Mouse (Mus musculus) gastrocnemius, postnatal 14 days (tissue): Measurements from ENCODE around the gene Lpcat1. TPM values are rescaled to one million over a fixed set of nuclear protein-coding genes. Genes with fewer than 3 reads are reported as not detected.

Experiments used
- DNase-seq: peaks from one replicate; pipeline ENCODE4 v3.0.0; 2021; ENCODE audit warnings: mixed read lengths
- intact Hi-C: fragments of 180-260 bp; cut with DNase I; formaldehyde crosslinking; loops from one replicate; pipeline ENCODE4 v1.15.1; 2025; ENCODE audit warnings: low total_unique reads
- total RNA-seq, 2 experiments: library from RNA; stranded (reverse); gene quantifications; 2 replicates each; pipeline ENCODE4 v1.2.3; 2021

Gene Lpcat1
- total RNA-seq, 2 experiments from 2014 or later: 6.0 to 7.5 TPM

DNA sequence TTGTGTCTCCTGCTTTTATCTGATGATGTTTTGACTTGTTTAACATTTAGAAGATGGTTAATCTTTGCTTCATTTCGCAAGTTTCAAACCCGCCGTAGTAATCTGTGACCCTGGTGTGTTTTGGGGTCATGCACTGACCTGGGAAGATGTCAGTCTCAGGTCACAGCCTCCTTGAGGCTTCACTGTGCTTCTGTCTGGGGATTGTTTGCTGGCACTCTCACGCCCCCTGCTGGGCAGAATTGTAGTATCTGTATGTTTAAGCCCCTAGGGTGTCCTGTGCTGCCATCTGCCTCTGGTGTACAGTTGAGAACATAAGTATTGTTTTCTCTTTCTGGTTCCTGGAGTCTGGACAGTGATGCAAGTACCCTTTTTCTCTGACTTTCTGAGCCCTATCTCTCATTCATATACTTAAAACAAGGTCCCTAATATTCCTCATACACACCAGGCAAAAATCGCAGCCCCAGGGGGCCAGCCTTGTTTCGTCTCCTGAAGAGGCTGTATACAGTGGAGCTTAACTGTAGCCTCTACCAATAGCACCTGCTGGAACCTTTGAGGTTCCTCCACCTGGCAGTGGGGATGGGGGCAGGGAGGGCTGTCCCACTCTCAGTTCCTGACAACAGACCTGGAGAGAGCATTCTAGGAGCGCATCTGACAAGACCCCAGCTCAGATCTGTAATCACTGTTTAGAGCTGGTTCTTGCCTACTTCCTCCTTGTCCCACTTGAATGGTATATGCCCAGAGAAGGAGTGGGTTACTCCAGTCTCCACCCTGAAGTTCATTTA is 38.9 kb downstream of the Lpcat1 start:
- intact Hi-C loops: loop anchor here (2.0 kb wide), 1 partner anchor 79 kb away; no protein-coding TSS in a partner anchor
- DNase-seq: peak; percentile 70

DNA sequence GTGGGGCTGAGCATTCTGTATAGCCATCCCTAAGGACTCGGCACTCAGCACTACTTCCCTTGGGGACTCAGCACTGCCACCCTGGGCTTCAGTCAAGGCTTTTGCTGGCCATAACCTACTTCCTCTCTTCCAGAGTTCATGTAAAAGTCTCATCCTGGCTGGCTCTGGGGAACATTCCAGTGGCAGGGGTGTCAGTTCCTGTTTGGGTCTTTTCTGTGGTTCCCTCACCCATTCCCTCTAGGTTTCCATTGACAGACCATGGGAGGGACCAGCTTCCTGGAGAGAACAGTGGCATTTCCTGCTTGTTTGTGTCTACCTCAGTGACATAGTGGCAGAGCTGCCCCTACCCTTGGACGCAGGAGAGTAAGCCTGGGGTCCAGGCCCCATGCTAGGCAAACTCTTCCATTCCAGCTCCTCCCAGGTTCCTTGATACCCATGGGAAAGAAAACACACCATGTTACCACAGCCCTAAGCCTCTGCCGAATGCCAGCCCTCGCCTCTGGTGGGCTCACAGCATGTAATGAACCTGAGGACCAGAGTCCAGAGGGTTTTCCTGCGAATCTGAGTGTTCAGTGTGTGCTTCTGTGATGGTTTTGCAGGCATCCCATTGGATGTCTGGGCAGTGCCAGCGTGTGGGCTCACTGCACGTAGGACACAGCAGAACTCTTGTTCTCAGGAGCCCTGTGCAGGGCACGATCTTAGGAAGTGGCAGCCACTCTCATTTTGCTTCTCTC is 42.0 kb downstream of the Lpcat1 start:
- intact Hi-C loops: no loop called here
- DNase-seq: no peak

- intact Hi-C loops: loop anchor here (5.0 kb wide), 2 partner anchors 112 to 182 kb away; no protein-coding TSS in a partner anchor
- DNase-seq: no peak
Measured at GRCm38 (mm10) chr13:73509869-73510268, 42.9 kb downstream of the Lpcat1 start.

GRCm38 (mm10) chr13:73512776-73513673 is 46.0 kb downstream of the Lpcat1 start:
- intact Hi-C loops: loop anchor here (5.0 kb wide), 2 partner anchors 109 to 179 kb away; no protein-coding TSS in a partner anchor
- peak; percentile 63 for DNase-seq

DNA sequence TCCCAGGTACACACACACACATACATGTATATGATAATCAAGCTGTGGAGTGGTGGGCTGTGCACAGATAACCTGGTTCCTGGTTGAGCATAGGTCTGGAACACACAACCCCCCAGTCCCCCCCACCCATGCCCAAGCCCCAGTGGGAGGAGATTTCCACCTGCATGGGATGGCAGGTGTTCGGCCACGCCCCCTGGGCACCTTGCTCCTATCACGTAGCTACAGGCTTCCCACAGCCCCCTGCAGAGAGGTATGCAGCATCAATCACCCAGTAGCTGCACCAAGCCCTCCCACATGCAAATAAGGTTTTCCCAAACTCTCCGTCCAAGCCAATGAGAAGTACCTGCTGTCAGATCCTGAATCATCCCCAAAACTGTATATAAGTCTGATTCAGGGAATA is 49.9 kb downstream of the Lpcat1 start:
- DNase-seq: no peak
- intact Hi-C loops: no loop called here

- intact Hi-C loops: no loop called here
- DNase-seq: no peak
Measured at GRCm38 (mm10) chr13:73533716-73534115, 66.7 kb downstream of the Lpcat1 start.

DNA sequence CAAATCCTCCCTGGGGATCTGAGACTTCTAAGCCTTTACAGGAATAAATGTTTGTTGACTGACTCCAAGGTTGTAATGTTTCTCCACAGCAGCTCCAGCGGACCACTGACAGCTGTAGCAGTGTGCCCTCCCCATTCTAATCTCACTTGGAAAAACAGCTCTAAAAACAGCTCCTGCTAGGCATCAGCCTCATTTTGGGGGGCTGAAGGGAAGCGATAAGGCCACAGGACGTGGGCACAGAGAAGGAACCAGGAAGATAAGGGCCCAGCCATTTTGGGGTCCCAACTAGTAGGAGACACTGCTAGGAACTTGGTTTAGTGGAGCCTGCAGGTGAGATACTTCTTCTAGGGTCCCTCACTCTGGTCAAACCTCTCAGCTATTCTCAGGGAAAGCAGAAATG is 68.3 kb downstream of the Lpcat1 start:
- intact Hi-C loops: no loop called here
- DNase-seq: no peak

DNA sequence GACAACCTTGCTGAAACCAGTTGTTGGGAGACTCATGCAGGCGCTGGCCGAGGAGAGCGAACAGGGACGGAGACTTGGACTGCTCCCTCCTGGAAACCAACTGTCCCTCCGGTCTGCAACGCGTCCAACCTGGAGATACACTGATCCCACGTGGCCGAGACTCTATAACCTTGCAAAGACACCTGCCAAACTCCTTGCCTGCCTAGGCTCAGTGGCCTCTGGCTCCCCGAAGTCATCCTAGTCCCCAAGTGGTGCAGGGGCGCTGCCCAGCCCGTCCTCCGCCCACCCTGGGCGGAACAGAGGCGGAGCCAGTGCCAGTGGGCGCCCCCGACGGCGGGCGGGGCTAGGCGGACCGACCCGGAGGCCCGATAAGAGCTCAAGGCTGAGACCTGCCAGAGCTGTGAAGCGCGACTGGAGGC is 69.4 kb downstream of the Lpcat1 start, which contains the start of gene Slc6a3:
Gene Slc6a3, plus strand, starts transcription at position 345 of the 419 bp plus-strand sequence.
- no peak for DNase-seq
- intact Hi-C loops: no loop called here

DNA sequence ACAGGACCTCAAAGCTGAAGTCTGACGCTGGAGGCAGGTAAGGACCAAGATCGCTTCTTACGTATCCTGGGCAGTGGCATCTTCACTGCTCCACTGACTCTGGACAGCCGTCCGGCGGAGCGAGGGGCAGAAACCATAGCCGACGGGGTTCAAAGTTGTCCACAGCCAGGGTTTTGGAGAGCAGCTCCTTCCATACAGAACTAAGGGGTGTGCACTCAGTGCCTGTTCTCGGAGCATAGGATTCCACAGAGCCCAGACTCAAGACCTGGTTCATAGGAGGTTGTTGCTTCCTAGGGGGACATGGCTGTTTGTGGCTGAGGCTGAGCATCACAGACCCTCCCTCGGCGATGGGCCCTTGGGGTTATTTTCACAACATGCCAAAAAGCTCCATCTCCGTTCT is 69.8 kb downstream of the Lpcat1 start:
- DNase-seq: no peak

DNA sequence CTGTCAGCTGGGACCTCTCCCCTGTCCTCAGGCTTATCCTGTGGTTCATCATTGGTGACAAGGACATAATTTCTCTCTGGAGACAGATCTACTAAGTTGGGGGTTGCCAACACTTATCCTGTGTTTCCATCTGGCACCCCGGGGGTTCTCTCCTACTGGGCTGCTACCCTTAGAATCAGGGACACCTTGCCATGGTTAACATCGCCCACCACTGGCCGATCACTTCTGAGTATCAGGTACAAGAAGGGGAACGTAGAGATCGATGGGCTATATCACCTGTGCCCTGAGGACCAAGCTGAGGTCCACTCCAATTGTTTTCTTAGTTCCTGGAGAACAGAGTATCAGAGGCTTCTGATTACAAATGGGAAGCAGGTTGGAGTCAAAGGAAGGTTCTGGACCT is 97.2 kb downstream of the Lpcat1 start:
- intact Hi-C loops: no loop called here
- no peak for DNase-seq

More for the DNA sequence above, 69.8 kb downstream of the Lpcat1 start:
- intact Hi-C loops: no loop called here

Other genes starting within 250 kb of the Lpcat1 start
- not detected for gene Irx4, start 206.7 kb upstream of the Lpcat1 start, total RNA-seq
- gene Mrpl36, start 138.7 kb upstream of the Lpcat1 start, total RNA-seq: 10 to 100 TPM; 36.1 to 43.7 TPM
- gene Ndufs6, start 138.7 kb upstream of the Lpcat1 start, total RNA-seq: 100 to 1,000 TPM; 326 to 373 TPM
- gene Slc6a3, start 69.5 kb downstream of the Lpcat1 start, total RNA-seq: not detected
- gene Clptm1l, start 136.8 kb downstream of the Lpcat1 start, total RNA-seq: 10 to 100 TPM; 39.5 to 50.3 TPM
- gene Tert, start 159.7 kb downstream of the Lpcat1 start, total RNA-seq: under 1 TPM; 0.14 to 0.18 TPM
- under 1 TPM; 0.16 to 0.62 TPM for gene Slc6a18, start 210.8 kb downstream of the Lpcat1 start, total RNA-seq
- gene Slc6a19, start 237.7 kb downstream of the Lpcat1 start, total RNA-seq: under 1 TPM in 1 of 2 experiments, not detected in 1; 0.12 TPM